Mouse (Mus musculus): ENCODE measurements at regions not wholly inside any gene's neighbourhood (a gene's known extent, or its start where the extent isn't known, plus 50 kb on each side); places are given as distances from the start of the nearest gene placed in this dataset.
A peak's percentile ranks its signal among the peaks of the same experiment; 100 is the strongest.

DNA sequence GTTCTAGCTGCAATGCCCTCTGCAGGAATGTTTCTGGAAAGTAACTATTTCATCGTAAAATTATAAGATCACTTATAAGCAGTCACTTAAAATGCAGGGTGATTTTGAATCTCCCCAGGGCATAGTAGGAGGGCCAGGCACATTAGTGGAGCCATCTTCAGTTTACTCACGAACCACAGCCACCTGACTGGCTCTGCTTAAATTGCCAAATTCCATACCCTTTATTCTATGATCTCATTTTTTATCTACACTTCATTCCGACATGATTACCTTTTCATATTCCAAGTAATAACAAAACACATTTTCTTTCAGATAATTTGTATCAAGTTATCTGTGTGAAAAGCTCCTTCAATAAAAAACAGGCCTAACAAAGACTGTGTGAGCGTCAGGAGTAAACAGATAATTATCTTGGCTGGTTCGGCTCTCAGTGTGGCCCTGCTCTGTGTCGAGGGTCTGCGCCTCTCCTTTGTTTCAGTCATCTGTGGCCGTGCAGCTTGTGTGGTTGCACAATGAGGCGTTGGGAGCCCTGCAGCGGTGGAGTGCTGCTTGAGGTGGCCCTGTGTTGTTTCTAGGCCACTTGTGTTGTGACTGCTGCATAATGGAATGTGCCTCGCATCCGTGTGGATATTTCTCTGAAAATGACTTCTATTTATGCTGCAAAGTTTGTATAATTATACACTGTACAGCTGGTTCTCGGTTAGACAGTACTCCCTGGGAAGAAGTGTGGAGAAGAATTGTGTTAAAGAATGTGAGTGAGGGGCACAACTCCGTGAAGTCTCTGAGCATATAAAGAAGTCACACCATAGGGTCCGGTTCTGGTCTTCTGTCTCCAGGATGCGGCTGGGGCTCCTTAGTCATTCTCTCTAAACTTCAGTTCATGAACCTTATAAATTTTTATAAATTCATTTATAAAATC is 212.1 kb downstream of the Cdh26 start:
- no peak overlapping the region for H3K9ac ChIP-seq (ENCODE audit: low read depth, low read length)
- TF ChIP-seq POLR2A (IDR thresholded peaks at IDR 0.05; ENCODE audit: extremely low read depth, insufficient read depth, low read length) (no peak), CTCF (IDR thresholded peaks at IDR 0.05; ENCODE audit: low read depth, low read length) (no peak)

DNA sequence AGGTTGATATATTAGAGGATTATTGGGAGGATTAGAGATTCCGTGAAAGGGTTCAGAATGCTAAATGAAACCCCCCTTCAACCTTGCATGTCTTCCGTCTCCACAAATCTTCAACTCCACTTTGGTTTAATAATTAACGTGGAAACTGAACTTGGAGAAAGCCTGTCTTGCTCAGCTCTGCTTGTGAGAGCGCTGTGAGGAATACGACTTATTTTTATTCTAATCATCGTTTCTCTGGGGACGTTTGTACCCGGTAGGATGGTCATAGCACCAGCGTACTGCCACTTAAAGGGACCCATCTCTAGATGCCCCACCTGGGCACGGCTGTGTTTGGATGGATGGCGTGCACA is 212.7 kb downstream of the Cdh26 start:
- Histone ChIP-seq H3K4me1 (ENCODE audit: control insufficient read depth, insufficient read depth, low read length) (no peaks in the 10 kb centered on the region), H3K9ac (ENCODE audit: low read depth, low read length) (no peak overlapping the region), H3K4me3 (ENCODE audit: insufficient read depth, low read depth, low read length) (no peak overlapping the region), H3K27ac (replicated peaks; ENCODE audit: insufficient read depth, low read depth, low read length) (no peak overlapping the region), H3K27me3 (ENCODE audit: control insufficient read depth, insufficient read depth, low read length) (peaks cover 2% of the 10 kb centered on the region; the same call in 1 of the 2 replicates), H3K36me3 (ENCODE audit: control insufficient read depth, insufficient read depth, low read length) (no peaks in the 10 kb centered on the region), H3K79me2 (ENCODE audit: control insufficient read depth, insufficient read depth, low read length) (no peaks in the 10 kb centered on the region)
- WGBS = 65% methylated on average over 11 of the region's 11 CpGs
- DNase-seq (ENCODE audit: extremely low read depth, low read depth, low spot score) = no peak
- TF ChIP-seq CTCF (IDR thresholded peaks at IDR 0.05; ENCODE audit: low read depth, low read length) (no peak), POLR2A (IDR thresholded peaks at IDR 0.05; ENCODE audit: extremely low read depth, insufficient read depth, low read length) (no peak)

More for the DNA sequence above, 212.1 kb downstream of the Cdh26 start:
- Histone ChIP-seq H3K79me2 (ENCODE audit: control insufficient read depth, insufficient read depth, low read length) (no peaks in the 10 kb centered on the region), H3K27ac (replicated peaks; ENCODE audit: insufficient read depth, low read depth, low read length) (no peak overlapping the region), H3K36me3 (ENCODE audit: control insufficient read depth, insufficient read depth, low read length) (no peaks in the 10 kb centered on the region), H3K4me3 (ENCODE audit: insufficient read depth, low read depth, low read length) (no peak overlapping the region), H3K4me1 (ENCODE audit: control insufficient read depth, insufficient read depth, low read length) (no peaks in the 10 kb centered on the region), H3K27me3 (ENCODE audit: control insufficient read depth, insufficient read depth, low read length) (peaks cover 2% of the 10 kb centered on the region; the same call in 1 of the 2 replicates)
- no peak for DNase-seq (ENCODE audit: extremely low read depth, low read depth, low spot score)
- 70% methylated on average over 16 of the region's 16 CpGs for WGBS

DNA sequence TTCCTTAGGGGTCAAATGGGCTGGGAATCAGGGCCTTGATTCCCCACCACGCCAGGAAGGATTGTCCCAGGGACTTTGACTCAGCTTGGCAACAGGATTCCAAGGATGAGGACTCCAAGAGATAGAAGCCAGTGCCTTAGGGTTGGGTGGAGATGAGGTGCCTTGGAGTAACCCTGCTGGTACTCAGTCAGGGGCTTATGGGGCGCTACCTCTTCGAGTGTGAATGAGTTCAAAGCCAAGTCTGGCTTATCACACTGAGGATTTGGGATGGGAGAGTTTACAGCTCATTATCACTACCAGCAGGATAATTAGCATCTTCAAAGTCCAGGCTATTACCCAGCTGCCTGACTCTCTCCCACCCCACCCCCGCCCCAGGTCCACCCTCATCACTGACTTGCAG is 213.5 kb downstream of the Cdh26 start:
- TF ChIP-seq CTCF (IDR thresholded peaks at IDR 0.05; ENCODE audit: low read depth, low read length) = no peak
- no peak for TF ChIP-seq POLR2A (IDR thresholded peaks at IDR 0.05; ENCODE audit: extremely low read depth, insufficient read depth, low read length)
- Histone ChIP-seq H3K4me3 (ENCODE audit: insufficient read depth, low read depth, low read length) (no peak overlapping the region), H3K27me3 (ENCODE audit: control insufficient read depth, insufficient read depth, low read length) (peaks cover 2% of the 10 kb centered on the region; the same call in 1 of the 2 replicates), H3K79me2 (ENCODE audit: control insufficient read depth, insufficient read depth, low read length) (no peaks in the 10 kb centered on the region), H3K27ac (replicated peaks; ENCODE audit: insufficient read depth, low read depth, low read length) (no peak overlapping the region), H3K36me3 (ENCODE audit: control insufficient read depth, insufficient read depth, low read length) (no peaks in the 10 kb centered on the region), H3K9ac (ENCODE audit: low read depth, low read length) (no peak overlapping the region), H3K4me1 (ENCODE audit: control insufficient read depth, insufficient read depth, low read length) (no peaks in the 10 kb centered on the region)
- 47% methylated on average over 4 of the region's 4 CpGs for WGBS
- DNase-seq (ENCODE audit: extremely low read depth, low read depth, low spot score) = no peak

DNA sequence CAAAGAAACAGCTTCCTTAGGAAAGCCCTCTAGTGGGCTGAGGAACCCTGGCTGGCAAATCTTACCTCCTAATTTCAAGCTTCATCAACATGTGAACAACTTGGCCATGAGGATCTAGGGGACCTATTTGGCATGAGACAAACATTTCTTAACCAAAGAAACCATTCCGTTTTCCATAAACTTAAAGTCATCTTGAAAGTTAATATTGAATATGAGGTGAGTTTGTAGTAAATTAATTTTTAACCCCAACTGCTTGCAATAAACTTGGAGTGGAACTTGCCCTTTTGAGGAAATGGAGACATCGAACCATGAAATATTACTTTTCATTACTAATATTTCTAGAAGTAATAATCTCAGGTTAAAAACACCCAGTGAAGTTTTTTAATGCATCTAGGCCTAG is 229.7 kb downstream of the Cdh26 start:
- no peaks in the 10 kb centered on the region for H3K27me3 ChIP-seq (ENCODE audit: control insufficient read depth, insufficient read depth, low read length)
- H3K36me3 ChIP-seq (ENCODE audit: control insufficient read depth, insufficient read depth, low read length) = no peaks in the 10 kb centered on the region
- no peak overlapping the region for H3K9ac ChIP-seq (ENCODE audit: low read depth, low read length)
- no peaks in the 10 kb centered on the region; the same call in 1 of the 2 replicates for H3K4me1 ChIP-seq (ENCODE audit: control insufficient read depth, insufficient read depth, low read length)
- TF ChIP-seq POLR2A (IDR thresholded peaks at IDR 0.05; ENCODE audit: extremely low read depth, insufficient read depth, low read length) (no peak), CTCF (IDR thresholded peaks at IDR 0.05; ENCODE audit: low read depth, low read length) (no peak)
- no peaks in the 10 kb centered on the region for H3K79me2 ChIP-seq (ENCODE audit: control insufficient read depth, insufficient read depth, low read length)
- DNase-seq (ENCODE audit: extremely low read depth, low read depth, low spot score) = no peak
- no peak overlapping the region for H3K4me3 ChIP-seq (ENCODE audit: insufficient read depth, low read depth, low read length)
- no peak overlapping the region for H3K27ac ChIP-seq (replicated peaks; ENCODE audit: insufficient read depth, low read depth, low read length)
- WGBS = 41% methylated on average over 2 of the region's 2 CpGs

DNA sequence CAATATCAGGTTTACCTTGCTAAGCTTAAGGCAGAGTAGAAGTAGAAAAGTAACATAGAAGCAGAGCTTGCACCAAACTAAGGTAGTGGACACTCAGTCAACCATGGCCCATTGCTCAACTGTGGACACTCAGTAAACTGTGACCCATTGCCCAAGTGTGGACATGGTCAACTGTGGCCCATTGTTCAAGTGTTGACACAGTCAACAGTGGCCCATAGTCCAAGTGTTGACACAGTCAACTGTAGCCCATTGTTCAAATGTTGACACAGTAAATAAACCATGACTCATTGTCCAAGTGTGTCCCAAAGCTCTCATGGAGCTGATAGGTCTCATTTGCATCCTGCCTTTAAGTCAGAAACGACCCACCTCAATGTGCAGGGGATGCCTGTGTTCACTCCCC is 232.1 kb downstream of the Cdh26 start:
- H3K79me2 ChIP-seq (ENCODE audit: control insufficient read depth, insufficient read depth, low read length) = no peaks in the 10 kb centered on the region
- no peak overlapping the region for H3K9ac ChIP-seq (ENCODE audit: low read depth, low read length)
- no peaks in the 10 kb centered on the region for H3K36me3 ChIP-seq (ENCODE audit: control insufficient read depth, insufficient read depth, low read length)
- TF ChIP-seq POLR2A (IDR thresholded peaks at IDR 0.05; ENCODE audit: extremely low read depth, insufficient read depth, low read length) (no peak), CTCF (IDR thresholded peaks at IDR 0.05; ENCODE audit: low read depth, low read length) (no peak)
- no peaks in the 10 kb centered on the region; the same call in 1 of the 2 replicates for H3K4me1 ChIP-seq (ENCODE audit: control insufficient read depth, insufficient read depth, low read length)
- H3K4me3 ChIP-seq (ENCODE audit: insufficient read depth, low read depth, low read length) = no peak overlapping the region
- peak; percentile 89 for DNase-seq (ENCODE audit: extremely low read depth, low read depth, low spot score)
- no peak overlapping the region for H3K27ac ChIP-seq (replicated peaks; ENCODE audit: insufficient read depth, low read depth, low read length)
- 3% methylated on average over 1 of the region's 1 CpGs for WGBS
- H3K27me3 ChIP-seq (ENCODE audit: control insufficient read depth, insufficient read depth, low read length) = no peaks in the 10 kb centered on the region

GRCm38 (mm10) chr2:178664977-178665376 is 234.6 kb downstream of the Cdh26 start:
- WGBS = 7% methylated on average over 4 of the region's 4 CpGs
- no peak overlapping the region for H3K4me3 ChIP-seq (ENCODE audit: insufficient read depth, low read depth, low read length)
- no peak overlapping the region for H3K27ac ChIP-seq (replicated peaks; ENCODE audit: insufficient read depth, low read depth, low read length)
- H3K79me2 ChIP-seq (ENCODE audit: control insufficient read depth, insufficient read depth, low read length) = no peaks in the 10 kb centered on the region
- H3K27me3 ChIP-seq (ENCODE audit: control insufficient read depth, insufficient read depth, low read length) = no peaks in the 10 kb centered on the region
- no peaks in the 10 kb centered on the region; the same call in 1 of the 2 replicates for H3K4me1 ChIP-seq (ENCODE audit: control insufficient read depth, insufficient read depth, low read length)
- H3K36me3 ChIP-seq (ENCODE audit: control insufficient read depth, insufficient read depth, low read length) = no peaks in the 10 kb centered on the region
- peak; percentile 80 for TF ChIP-seq CTCF (IDR thresholded peaks at IDR 0.05; ENCODE audit: low read depth, low read length)
- TF ChIP-seq POLR2A (IDR thresholded peaks at IDR 0.05; ENCODE audit: extremely low read depth, insufficient read depth, low read length) = no peak
- no peak overlapping the region for H3K9ac ChIP-seq (ENCODE audit: low read depth, low read length)
- peak; percentile 49 for DNase-seq (ENCODE audit: extremely low read depth, low read depth, low spot score)

Measured in liver, adult 2 months (tissue).